18 mouse cellular contexts compared by ENCODE assay signal in genomic region chr1:191963413-191963812, GRCm38 (mm10). TPM values are rescaled to one million over a fixed set of nuclear protein-coding genes. Genes with fewer than 3 reads are reported as not detected.
A peak's percentile ranks its signal among the peaks of the same experiment; 100 is the strongest.
DNase-seq lines count a peak whose midpoint lies in the region; ATAC-seq and TF ChIP-seq lines count a peak whose summit lies in the region.
"Had no signal": no experiment of that assay in that cellular context is flagged by ENCODE, and none has a peak within 500 bp of the region (broad histone marks: within the 10 kb centered on the region; RNA-seq: fewer than 3 reads in every experiment).

No protein-coding gene starts in this region.

- WGBS in forebrain, embryonic 11.5 days: 76% methylated on average over 3 of the region's 3 CpGs
- 78% methylated on average over 3 of the region's 3 CpGs for WGBS in forebrain, embryonic 15.5 days
- 50% methylated on average over 3 of the region's 3 CpGs for WGBS in kidney, adult 2 months

- H3K4me3 ChIP-seq in forebrain, embryonic 11.5 days (ENCODE audit: low read depth, low read length): no peak overlapping the region
- H3K4me3 ChIP-seq in forebrain, embryonic 15.5 days: no peak overlapping the region
- no peak overlapping the region for H3K4me3 ChIP-seq in kidney, adult 2 months (ENCODE audit: insufficient read depth, low read depth, low read length)
- no peak overlapping the region for H3K4me3 ChIP-seq in myocyte
- H3K4me3 ChIP-seq: embryonic facial prominence, embryonic 15.5 days; forebrain, embryonic 10.5 days; hindbrain, embryonic 15.5 days; kidney, embryonic 15.5 days; left cerebral cortex, adult 2 months; liver, embryonic 13.5 days; midbrain, embryonic 13.5 days; neural tube, embryonic 12.5 days had no signal

- H3K79me2 ChIP-seq in myocyte (ENCODE audit: control insufficient read depth, insufficient read depth): no peaks in the 10 kb centered on the region

- no peak overlapping the region for H3K4me2 ChIP-seq in forebrain, embryonic 11.5 days (ENCODE audit: low read depth, low read length, severe bottlenecking)
- H3K4me2 ChIP-seq in forebrain, embryonic 15.5 days (replicated peaks): no peak overlapping the region
- peak overlapping the region; percentile 12 for H3K4me2 ChIP-seq in myocyte (ENCODE audit: low read depth)
- H3K4me2 ChIP-seq: embryonic facial prominence, embryonic 15.5 days; hindbrain, embryonic 15.5 days; kidney, embryonic 15.5 days; liver, embryonic 13.5 days; midbrain, embryonic 13.5 days; neural tube, embryonic 12.5 days had no signal

- no peak overlapping the region for H3ac ChIP-seq in myocyte (ENCODE audit: control insufficient read depth, insufficient read length)

- H3K27me3 ChIP-seq in forebrain, embryonic 11.5 days (ENCODE audit: control insufficient read depth, insufficient read depth, low read length): no peaks in the 10 kb centered on the region
- no peaks in the 10 kb centered on the region for H3K27me3 ChIP-seq in forebrain, embryonic 15.5 days
- no peaks in the 10 kb centered on the region for H3K27me3 ChIP-seq in kidney, adult 2 months (replicated peaks; ENCODE audit: control insufficient read depth, insufficient read depth, low read length)
- H3K27me3 ChIP-seq in myocyte (ENCODE audit: control insufficient read depth, insufficient read depth, insufficient read length): no peaks in the 10 kb centered on the region
- H3K27me3 ChIP-seq: embryonic facial prominence, embryonic 15.5 days; hindbrain, embryonic 15.5 days; kidney, embryonic 15.5 days; liver, embryonic 13.5 days; midbrain, embryonic 13.5 days; neural tube, embryonic 12.5 days had no signal

- no peak overlapping the region for H3K27ac ChIP-seq in forebrain, embryonic 11.5 days (ENCODE audit: low read depth, low read length)
- no peak overlapping the region for H3K27ac ChIP-seq in forebrain, embryonic 15.5 days (replicated peaks)
- peak overlapping the region; percentile 0; the same call in 1 of the 2 replicates for H3K27ac ChIP-seq in kidney, adult 2 months (ENCODE audit: insufficient read depth, low read depth, low read length)
- H3K27ac ChIP-seq: embryonic facial prominence, embryonic 15.5 days; forebrain, embryonic 10.5 days; hindbrain, embryonic 15.5 days; kidney, embryonic 15.5 days; left cerebral cortex, adult 2 months; liver, embryonic 13.5 days; midbrain, embryonic 13.5 days; neural tube, embryonic 12.5 days had no signal

- TF ChIP-seq POLR2A in kidney, adult 2 months (IDR thresholded peaks at IDR 0.05; ENCODE audit: low read depth, low read length): no peak
- no peak for TF ChIP-seq POLR2A in myocyte (IDR thresholded peaks at IDR 0.05; ENCODE audit: insufficient read length, low read depth)

- no peaks in the 10 kb centered on the region for H3K9me3 ChIP-seq in forebrain, embryonic 11.5 days (ENCODE audit: control insufficient read depth, low read length)
- no peaks in the 10 kb centered on the region for H3K9me3 ChIP-seq in forebrain, embryonic 15.5 days
- H3K9me3 ChIP-seq: embryonic facial prominence, embryonic 15.5 days; forebrain, embryonic 10.5 days; hindbrain, embryonic 15.5 days; kidney, embryonic 15.5 days; liver, embryonic 13.5 days; midbrain, embryonic 13.5 days; neural tube, embryonic 12.5 days had no signal

- no peaks in the 10 kb centered on the region for H3K36me3 ChIP-seq in forebrain, embryonic 11.5 days (ENCODE audit: control insufficient read depth, insufficient read depth, low read length)
- H3K36me3 ChIP-seq in forebrain, embryonic 15.5 days: no peaks in the 10 kb centered on the region
- no peaks in the 10 kb centered on the region for H3K36me3 ChIP-seq in kidney, adult 2 months (ENCODE audit: control insufficient read depth, insufficient read depth, low read length)
- H3K36me3 ChIP-seq in myocyte (ENCODE audit: control insufficient read depth, insufficient read depth): no peaks in the 10 kb centered on the region
- H3K36me3 ChIP-seq: embryonic facial prominence, embryonic 15.5 days; forebrain, embryonic 10.5 days; hindbrain, embryonic 15.5 days; kidney, embryonic 15.5 days; liver, embryonic 13.5 days; midbrain, embryonic 13.5 days; neural tube, embryonic 12.5 days had no signal

- peak; percentile 29 for DNase-seq in forebrain, embryonic 11.5 days (ENCODE audit: low spot score)
- no peak for DNase-seq in kidney, adult 2 months
- DNase-seq in kidney, postnatal 36 days: no peak
- DNase-seq in NIH3T3 (ENCODE audit: low read depth): peak; percentile 80
- DNase-seq in embryo, embryonic 10 days (ENCODE audit: low spot score): no peak
- DNase-seq: gastrocnemius, postnatal 10 days; liver, embryonic 13.5 days; lung, postnatal 14 days had no signal

- H3K9ac ChIP-seq in forebrain, embryonic 11.5 days (ENCODE audit: low read length): no peak overlapping the region
- no peak overlapping the region for H3K9ac ChIP-seq in forebrain, embryonic 15.5 days (replicated peaks)
- H3K9ac ChIP-seq: embryonic facial prominence, embryonic 15.5 days; hindbrain, embryonic 15.5 days; kidney, embryonic 15.5 days; liver, embryonic 13.5 days; midbrain, embryonic 13.5 days; neural tube, embryonic 12.5 days had no signal

- no peak for ATAC-seq in forebrain, embryonic 11.5 days (replicated peaks; ENCODE audit: low FRiP score)
- no peak for ATAC-seq in forebrain, embryonic 15.5 days (replicated peaks)

- TF ChIP-seq CTCF in kidney, adult 2 months (conservative IDR thresholded peaks at IDR 0.05; ENCODE audit: insufficient read depth, insufficient read length, low read depth, low read length): no peak

- H3K4me1 ChIP-seq in forebrain, embryonic 11.5 days (replicated peaks; ENCODE audit: control insufficient read depth, insufficient read depth, low read length): no peaks in the 10 kb centered on the region
- H3K4me1 ChIP-seq in forebrain, embryonic 15.5 days: 0 out of 2 replicates have a peak, but pooled peaks cover 2% of the 10 kb centered on the region
- peaks cover 11% of the 10 kb centered on the region; the same call in 1 of the 2 replicates for H3K4me1 ChIP-seq in kidney, adult 2 months (ENCODE audit: control insufficient read depth, insufficient read depth, low read length)
- H3K4me1 ChIP-seq: hindbrain, embryonic 15.5 days; midbrain, embryonic 13.5 days; neural tube, embryonic 12.5 days had no signal

TF ChIP-seq in myocyte, 11 proteins besides CTCF, POLR2A, EP300 and RAD21:
- TF ChIP-seq USF1 (IDR thresholded peaks at IDR 0.05; ENCODE audit: low read depth): no peak
- no peak for TF ChIP-seq MAX (IDR thresholded peaks at IDR 0.05; ENCODE audit: low read depth)
- no peak for TF ChIP-seq MYOG (IDR thresholded peaks at IDR 0.05; ENCODE audit: control insufficient read depth in 1 of 3, insufficient read depth in 1 of 3, insufficient read length in 2 of 3, low read depth in 2 of 3)
- TF ChIP-seq TCF12 (IDR thresholded peaks at IDR 0.05; ENCODE audit: insufficient read depth, poor library complexity, severe bottlenecking): no peak
- TF ChIP-seq SRF (IDR thresholded peaks at IDR 0.05; ENCODE audit: control insufficient read depth, insufficient read length, low read depth): no peak
- TF ChIP-seq E2F4 (IDR thresholded peaks at IDR 0.05; ENCODE audit: insufficient read depth): no peak
- no peak for TF ChIP-seq CEBPB (IDR thresholded peaks at IDR 0.05; ENCODE audit: insufficient read depth, poor library complexity, severe bottlenecking)
- no peak for TF ChIP-seq TCF3 (IDR thresholded peaks at IDR 0.05; ENCODE audit: insufficient read length, low read depth)
- no peak for TF ChIP-seq POLR2AphosphoS2 (IDR thresholded peaks at IDR 0.05; ENCODE audit: insufficient read length, low read depth)
- TF ChIP-seq REST (IDR thresholded peaks at IDR 0.05; ENCODE audit: insufficient read depth, insufficient read length): no peak
TF ChIP-seq in myocyte: peak in this region for 0.

RNA-seq across cellular contexts. Expression of gene Rd3, which starts 13.8 kb away (rescaled TPM):
- 0.92 and 1.6 TPM in 2 replicates for polyA plus RNA-seq in forebrain, embryonic 11.5 days (2014; fragmentation: Nextera tagmentation; extraction: Ambion mirVana)
- 0.96 and 3.1 TPM in 2 replicates for polyA plus RNA-seq in forebrain, embryonic 15.5 days (2015; fragmentation: Nextera tagmentation; extraction: Ambion mirVana)
- 0.41 and 0.88 TPM in 2 replicates for polyA plus RNA-seq in kidney, adult 2 months (2012; rRNA removed)
- polyA plus RNA-seq in myocyte (2012; fragmentation: generic; extraction: Trizol): not detected
- polyA plus RNA-seq: C2C12 had no signal

RNA-seq across cellular contexts. Expression of gene Slc30a1, which starts 56.8 kb away (rescaled TPM):
- 2.2 and 2.7 TPM in 2 replicates for polyA plus RNA-seq in forebrain, embryonic 11.5 days (2014; fragmentation: Nextera tagmentation; extraction: Ambion mirVana)
- polyA plus RNA-seq in forebrain, embryonic 15.5 days (2015; fragmentation: Nextera tagmentation; extraction: Ambion mirVana): 3.4 and 3.7 TPM in 2 replicates
- polyA plus RNA-seq in kidney, adult 2 months (2012; rRNA removed): 18.1 and 19.9 TPM in 2 replicates
- polyA plus RNA-seq in myocyte (2012; fragmentation: generic; extraction: Trizol): 3.9 TPM

Comparison
In these comparisons a context has a peak if more than half of its experiments do, and no peak if none do; other contexts are left out.
1. DNase-seq: peak in forebrain, embryonic 11.5 days (single experiment) and NIH3T3 (single experiment); none in kidney, adult 2 months (single experiment), kidney, postnatal 36 days (0 of 2) and embryo, embryonic 10 days (single experiment).